Mouse (Mus musculus): ENCODE results near the gene Taf9b. TPM values are rescaled to one million over a fixed set of nuclear protein-coding genes. Genes with fewer than 3 reads are reported as not detected.
A peak's percentile ranks its signal among the peaks of the same experiment; 100 is the strongest.

Gene Taf9b
- total RNA-seq (2012; rRNA removed) (1.7 and 3.1 TPM in 2 replicates), total RNA-seq (2014; rRNA removed) (6.8 and 7.6 TPM in 2 replicates), polyA plus RNA-seq (2012; ENCODE audit: insufficient read length, low read depth) (3.8 and 4.3 TPM in 2 replicates)

DNA sequence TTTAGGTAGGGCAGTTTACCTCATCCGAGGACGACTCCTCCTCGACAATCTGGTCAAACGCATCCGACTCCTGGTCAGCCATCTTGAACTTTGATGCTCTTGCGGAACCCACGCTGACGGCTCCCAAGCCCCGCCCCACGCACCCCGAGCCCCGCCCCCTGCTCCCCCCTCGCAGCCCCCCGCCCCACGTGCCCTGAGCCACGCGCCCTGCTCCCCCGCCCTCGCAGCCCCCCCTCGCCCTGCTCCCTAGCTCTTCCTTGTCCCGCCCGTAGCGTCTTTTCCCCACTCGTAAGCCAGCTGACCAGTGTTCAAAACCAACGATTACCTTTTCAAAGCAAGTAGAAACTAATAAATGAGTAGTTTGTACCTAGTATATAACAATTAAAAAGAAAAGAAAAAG is at the start of gene Taf9b:
Gene Taf9b, minus strand, starts transcription at position 101 of the 400 bp plus-strand sequence.
- Histone ChIP-seq H3K27me3 (replicated peaks) (no peaks in the 10 kb centered on the region), H3K9me3 (replicated peaks; ENCODE audit: low read length) (no peaks in the 10 kb centered on the region), H3K9ac (ENCODE audit: insufficient read depth, low read depth) (no peak within 1 kb of the TSS), H3K79me2 (replicated peaks; ENCODE audit: control insufficient read depth, extremely low read depth, insufficient read depth, poor library complexity, severe bottlenecking) (no peaks in the 10 kb centered on the region), H3K4me2 (ENCODE audit: insufficient read depth, low read depth, poor library complexity, severe bottlenecking) (peak within 1 kb of the TSS; percentile 7; the same call in 1 of the 2 replicates), H3K36me3 (replicated peaks in 1 of 2; ENCODE audit: control insufficient read depth in 1 of 2, insufficient read depth in 1 of 2, low read length in 1 of 2) (no peaks in the 10 kb centered on the region), H3K4me1 (ENCODE audit: control insufficient read depth in 1 of 2, insufficient read depth in 2 of 2) (no peaks in the 10 kb centered on the region), H3K4me3 (replicated peaks in 1 of 3; ENCODE audit: low read depth in 2 of 3, low read length in 2 of 3, poor library complexity in 1 of 3) (peak within 1 kb of the TSS in 2 of 3 experiments; percentile 61 to 69), H3K27ac (ENCODE audit: insufficient read depth, low read depth) (no peak within 1 kb of the TSS)
- in situ Hi-C loops (cut with MboI; ENCODE audit: low pct_ligation_motif_present, low pct_unique_long_range_greater_than_20kb, low sequenced_read_pairs) (no loop called here), dilution Hi-C loops (cut with MboI; ENCODE audit: extremely low pct_ligation_motif_present, extremely low pct_unique_long_range_greater_than_20kb, low sequenced_read_pairs) (no loop called here)
- DNase-seq (ENCODE audit: extremely low read depth) = no peak
- TF ChIP-seq ZC3H11A (IDR thresholded peaks at IDR 0.05; ENCODE audit: low read depth, low read length) = no peak
- no peak for TF ChIP-seq SMC3 (IDR thresholded peaks at IDR 0.05; ENCODE audit: low read depth, low read length)
- no peak for TF ChIP-seq KAT2A (IDR thresholded peaks at IDR 0.05; ENCODE audit: insufficient replicate concordance, low read length)
- TF ChIP-seq MEF2A (IDR thresholded peaks at IDR 0.05; ENCODE audit: borderline replicate concordance, low read depth, low read length) = no peak
- no peak for TF ChIP-seq POLR2A (IDR thresholded peaks at IDR 0.05; ENCODE audit: low read depth, low read length)
- no peak for TF ChIP-seq IRF4 (IDR thresholded peaks at IDR 0.05; ENCODE audit: low read depth, low read length)
- TF ChIP-seq MAFK (IDR thresholded peaks at IDR 0.05; ENCODE audit: insufficient replicate concordance, low read length) = no peak
- no peak for TF ChIP-seq CHD1 (IDR thresholded peaks at IDR 0.05; ENCODE audit: low read depth, low read length)
- TF ChIP-seq GABPA (IDR thresholded peaks at IDR 0.05; ENCODE audit: insufficient replicate concordance, low read depth, low read length) = no peak
- TF ChIP-seq RAD21 (IDR thresholded peaks at IDR 0.05; ENCODE audit: low read depth, low read length) = no peak
- no peak for TF ChIP-seq UBTF (IDR thresholded peaks at IDR 0.05; ENCODE audit: low read depth, low read length)
- TF ChIP-seq MAZ (IDR thresholded peaks at IDR 0.05; ENCODE audit: low read depth, low read length) = no peak
- no peak for TF ChIP-seq USF1 (IDR thresholded peaks at IDR 0.05; ENCODE audit: low read depth, low read length)
- no peak for TF ChIP-seq POLR2AphosphoS2 (IDR thresholded peaks at IDR 0.05; ENCODE audit: low read depth, low read length)
- TF ChIP-seq ETS1 (conservative IDR thresholded peaks at IDR 0.05; ENCODE audit: low read depth, low read length) = no peak
- no peak for TF ChIP-seq TBP (conservative IDR thresholded peaks at IDR 0.05; ENCODE audit: low read depth, low read length)
- TF ChIP-seq PAX5 (IDR thresholded peaks at IDR 0.05; ENCODE audit: low read length) = no peak

DNA sequence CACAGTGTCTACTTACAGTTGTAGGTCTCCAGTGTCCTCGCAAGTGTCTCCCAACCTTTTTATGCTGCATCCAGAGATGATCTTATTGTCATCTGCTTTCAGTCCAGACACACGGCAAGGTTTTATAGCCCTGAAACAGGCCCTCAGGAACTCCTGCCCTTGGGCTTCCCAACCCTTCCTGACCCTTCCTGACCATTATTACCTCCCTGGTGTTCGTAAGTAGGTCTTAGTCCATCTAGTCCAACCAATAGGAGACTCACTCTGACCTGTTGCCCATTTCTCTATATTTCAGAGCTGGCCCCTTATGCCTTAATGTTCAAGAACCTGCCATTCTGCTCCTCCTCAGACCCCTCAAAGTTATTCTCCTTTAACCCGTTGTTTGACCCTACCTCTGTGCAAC is 34.3 kb upstream of the Taf9b start, which contains the start of gene Fnd3c2:
Gene Fnd3c2, minus strand, starts transcription at position 101 of the 400 bp plus-strand sequence.
- dilution Hi-C loops (cut with MboI; ENCODE audit: extremely low pct_ligation_motif_present, extremely low pct_unique_long_range_greater_than_20kb, low sequenced_read_pairs) = no loop called here
- H3K27me3 ChIP-seq (replicated peaks) = no peaks in the 10 kb centered on the region
- H3K4me3 ChIP-seq (replicated peaks in 1 of 3; ENCODE audit: low read depth in 2 of 3, low read length in 2 of 3, poor library complexity in 1 of 3) = no peak within 1 kb of the TSS
- no peak for DNase-seq (ENCODE audit: extremely low read depth)
- H3K4me1 ChIP-seq (ENCODE audit: control insufficient read depth in 1 of 2, insufficient read depth in 2 of 2) = no peaks in the 10 kb centered on the region
- H3K27ac ChIP-seq (ENCODE audit: insufficient read depth, low read depth) = no peak within 1 kb of the TSS
- H3K9me3 ChIP-seq (replicated peaks; ENCODE audit: low read length) = no peaks in the 10 kb centered on the region
- no peaks in the 10 kb centered on the region for H3K79me2 ChIP-seq (replicated peaks; ENCODE audit: control insufficient read depth, extremely low read depth, insufficient read depth, poor library complexity, severe bottlenecking)
- TF ChIP-seq NRF1 (IDR thresholded peaks at IDR 0.05; ENCODE audit: low read depth, low read length) = no peak
- H3K4me2 ChIP-seq (ENCODE audit: insufficient read depth, low read depth, poor library complexity, severe bottlenecking) = no peak within 1 kb of the TSS
- no peak within 1 kb of the TSS for H3K9ac ChIP-seq (ENCODE audit: insufficient read depth, low read depth)
- in situ Hi-C loops (cut with MboI; ENCODE audit: low pct_ligation_motif_present, low pct_unique_long_range_greater_than_20kb, low sequenced_read_pairs) = no loop called here
- no peaks in the 10 kb centered on the region for H3K36me3 ChIP-seq (replicated peaks in 1 of 2; ENCODE audit: control insufficient read depth in 1 of 2, insufficient read depth in 1 of 2, low read length in 1 of 2)
